Mouse (Mus musculus): Measurements from ENCODE around the gene Zbtb32.

Zbtb32 gene

DNA sequence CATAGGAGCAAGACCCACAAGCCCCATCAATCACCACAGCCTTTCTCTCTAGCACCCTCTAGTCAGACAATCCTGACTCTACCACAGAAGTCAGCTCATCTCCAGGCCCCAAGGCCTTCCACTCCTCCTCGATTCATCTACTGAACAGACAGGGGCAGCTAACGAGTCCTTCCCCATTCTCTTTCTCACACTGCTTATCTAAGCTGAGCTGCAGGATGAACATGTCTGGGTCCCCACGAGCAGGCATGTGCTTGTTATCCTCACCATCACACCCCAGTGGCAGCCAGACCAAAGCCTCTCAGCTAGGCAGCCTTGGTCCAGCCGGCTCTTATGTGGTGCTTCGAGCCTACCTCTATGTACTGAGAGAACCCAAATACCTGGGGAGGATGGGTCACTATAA lies 26.3 kb downstream of the Zbtb32 start:
- in situ Hi-C loops (cut with MboI, MseI), result no loop called here

- in situ Hi-C loops (cut with MboI, MseI), result no loop called here
These were observed 31.2 kb downstream of the Zbtb32 start for GRCm38 (mm10) chr7:30567555-30567954.

DNA sequence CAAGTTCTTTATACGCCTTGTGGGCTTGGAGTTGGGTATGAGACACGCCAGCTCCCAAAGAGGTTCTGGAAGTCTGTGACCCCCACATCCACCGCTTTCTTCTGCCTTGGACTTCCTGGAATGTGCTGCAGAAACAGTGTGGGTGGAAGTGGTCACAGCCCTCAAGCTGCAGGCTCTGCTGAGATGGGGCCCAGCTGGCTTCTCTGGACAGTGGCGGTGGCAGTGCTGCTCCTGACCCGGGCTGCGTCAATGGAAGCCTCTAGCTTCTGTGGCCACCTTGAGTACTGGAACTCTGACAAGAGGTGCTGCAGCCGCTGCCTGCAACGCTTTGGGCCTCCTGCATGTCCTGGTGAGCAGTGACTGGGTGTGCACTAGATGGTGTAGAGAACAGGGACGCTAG lies 32.7 kb downstream of the Zbtb32 start:
- in situ Hi-C loops (cut with MboI, MseI), result no loop called here

- in situ Hi-C loops (cut with MboI, MseI), result no loop called here
These were observed 33.6 kb downstream of the Zbtb32 start, which contains the start of gene Igflr1 for GRCm38 (mm10) chr7:30564970-30565571. Igflr1 (plus strand) TSS chr7:30565427.

DNA sequence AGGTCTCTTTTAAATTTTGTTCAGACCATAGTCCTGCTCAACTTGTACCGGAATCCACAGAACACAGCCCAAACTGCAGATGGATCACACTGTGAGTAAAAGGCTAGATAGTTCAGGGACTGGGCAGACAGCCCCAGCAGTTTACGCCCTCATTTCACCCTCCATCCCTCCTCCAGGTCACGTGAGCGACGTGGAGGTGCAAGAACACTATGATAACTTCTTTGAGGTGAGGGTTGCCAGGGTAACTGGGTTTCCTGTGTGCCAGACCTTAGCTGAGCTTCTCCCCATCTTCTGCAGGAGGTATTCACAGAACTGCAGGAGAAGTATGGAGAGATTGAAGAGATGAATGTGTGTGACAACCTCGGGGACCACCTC lies 34.8 kb downstream of the Zbtb32 start:
- in situ Hi-C loops (cut with MboI, MseI), result no loop called here

DNA sequence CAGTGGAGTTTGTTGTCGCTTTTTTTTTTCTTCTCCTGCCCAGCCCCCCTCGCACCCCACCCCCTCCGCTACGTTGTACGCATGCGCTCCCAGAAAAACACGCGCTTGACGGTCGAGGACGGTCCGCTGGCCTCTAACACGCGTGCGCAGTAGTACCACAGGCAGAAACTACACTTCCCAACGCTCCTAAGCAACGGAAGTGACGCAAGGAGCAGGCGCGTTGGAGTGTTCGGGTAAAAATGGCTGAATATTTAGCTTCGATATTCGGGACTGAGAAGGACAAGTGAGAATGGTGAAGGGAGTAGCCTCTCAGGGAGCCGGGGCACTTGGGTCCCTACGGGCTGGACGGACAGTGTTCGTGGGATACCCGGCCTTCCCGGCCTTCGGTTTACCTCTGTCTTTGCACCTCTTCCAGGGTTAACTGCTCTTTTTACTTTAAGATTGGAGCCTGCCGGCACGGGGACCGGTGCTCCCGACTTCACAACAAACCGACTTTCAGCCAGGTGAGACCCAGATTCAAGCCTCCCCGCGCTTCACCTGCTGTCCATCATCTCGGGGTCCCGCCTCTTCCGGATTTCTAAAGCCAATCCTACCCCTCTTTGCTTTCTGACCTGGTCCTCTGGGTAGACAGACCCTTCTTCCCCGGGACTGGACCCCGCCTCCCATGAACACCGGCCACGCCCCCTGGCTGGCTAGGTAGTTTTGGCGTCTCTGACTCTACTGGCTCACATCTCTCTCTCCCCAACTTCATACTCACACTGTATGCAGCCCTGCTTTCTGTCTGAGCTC lies 35.4 kb downstream of the Zbtb32 start, which contains the start of the genes U2af1l4, Gm49396 and Psenen:
TSS of gene U2af1l4 (plus strand) at position 185 of the 789 bp plus-strand sequence.
TSS of gene Gm49396 (plus strand) at position 228 of the 789 bp plus-strand sequence.
TSS of gene Psenen (minus strand) at position 511 of the 789 bp plus-strand sequence.
- in situ Hi-C loops (cut with MboI, MseI), result no loop called here

- in situ Hi-C loops (cut with MboI, MseI), result no loop called here
These were observed 36.1 kb downstream of the Zbtb32 start for GRCm38 (mm10) chr7:30562526-30563116.

GRCm38 (mm10) chr7:30560296-30560695 lies 38.4 kb downstream of the Zbtb32 start:
- in situ Hi-C loops (cut with MboI, MseI), result no loop called here

GRCm38 (mm10) chr7:30559443-30559954 lies 39.2 kb downstream of the Zbtb32 start, which contains the start of gene Lin37:
Lin37 (minus strand) TSS chr7:30559838.
- in situ Hi-C loops (cut with MboI, MseI), result no loop called here

- in situ Hi-C loops (cut with MboI, MseI), result no loop called here
These were observed 39.9 kb downstream of the Zbtb32 start for GRCm38 (mm10) chr7:30558656-30559442.

- in situ Hi-C loops (cut with MboI, MseI), result no loop called here
These were observed 40.7 kb downstream of the Zbtb32 start for GRCm38 (mm10) chr7:30557901-30558514.

DNA sequence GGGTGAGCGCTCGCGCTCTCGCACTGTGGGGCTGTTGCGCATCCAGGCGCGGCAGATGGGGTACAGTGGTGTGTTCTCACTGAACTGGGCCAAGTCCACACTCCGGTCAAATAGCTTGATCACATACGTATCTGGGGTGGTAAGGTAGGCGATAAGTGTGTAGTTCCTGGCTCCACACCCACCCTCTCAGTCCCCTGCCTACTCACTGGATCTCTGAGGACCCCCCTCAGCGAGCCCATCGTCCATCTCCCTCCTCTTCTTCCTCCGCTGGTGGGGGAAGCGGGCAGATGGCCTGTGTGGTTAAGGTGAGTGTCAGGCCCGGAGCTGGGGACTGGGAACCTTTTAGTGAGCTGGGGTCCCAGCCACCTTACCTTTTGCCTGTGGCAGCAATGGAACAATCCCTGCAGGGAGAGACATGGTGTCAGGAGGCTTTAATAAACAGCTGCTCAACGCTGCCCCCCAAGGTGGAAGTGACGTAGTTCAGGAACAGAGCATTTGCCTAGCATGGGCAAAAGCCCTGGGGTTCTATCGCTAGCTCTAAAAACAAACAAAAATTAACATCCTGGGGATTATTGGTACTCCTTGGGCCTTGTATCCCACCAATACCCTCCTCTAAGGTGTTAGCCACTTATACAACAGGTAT lies 41.7 kb downstream of the Zbtb32 start:
- in situ Hi-C loops (cut with MboI, MseI), result no loop called here

- in situ Hi-C loops (cut with MboI, MseI), result no loop called here
These were observed 44.7 kb downstream of the Zbtb32 start for GRCm38 (mm10) chr7:30553810-30554584.

- in situ Hi-C loops (cut with MboI, MseI), result no loop called here
These were observed 45.6 kb downstream of the Zbtb32 start for GRCm38 (mm10) chr7:30553021-30553589.

GRCm38 (mm10) chr7:30552102-30553020 lies 46.3 kb downstream of the Zbtb32 start, which contains the start of the genes Hspb6 and Proser3:
Hspb6 (plus strand) TSS chr7:30552178.
Proser3 (minus strand) TSS chr7:30552299.
- in situ Hi-C loops (cut with MboI, MseI), result no loop called here

GRCm38 (mm10) chr7:30551445-30552101 lies 47.1 kb downstream of the Zbtb32 start:
- in situ Hi-C loops (cut with MboI, MseI), result no loop called here

- in situ Hi-C loops (cut with MboI, MseI), result no loop called here
These were observed 48.1 kb downstream of the Zbtb32 start for GRCm38 (mm10) chr7:30550603-30551002.

DNA sequence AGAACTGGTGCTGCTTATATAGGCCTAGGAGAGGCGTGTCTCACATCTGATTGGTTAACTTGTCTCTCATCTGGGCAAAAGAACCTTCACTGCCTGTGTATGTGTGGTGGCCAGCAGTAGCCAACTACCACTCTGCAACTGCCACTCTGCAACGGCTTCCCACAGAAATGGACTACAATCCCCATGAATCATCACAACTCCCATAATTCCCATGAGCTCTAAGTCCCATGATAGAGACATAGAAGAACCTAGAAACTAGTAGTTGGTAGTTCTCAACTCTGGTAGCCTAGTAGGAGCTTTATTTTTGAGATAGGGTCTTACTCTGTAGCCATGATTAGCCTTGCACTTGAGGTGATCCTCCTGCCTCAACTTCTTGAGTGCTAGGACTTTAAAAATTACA lies 48.8 kb downstream of the Zbtb32 start:
- in situ Hi-C loops (cut with MboI, MseI), result no loop called here

Measured in regulatory T cell (primary cell).